ENCODE assay signal across 23 mouse cellular contexts in genomic region chr15:74107946-74108345, GRCm38 (mm10).
A peak's percentile ranks its signal among the peaks of the same experiment; 100 is the strongest.
DNase-seq lines count a peak whose midpoint lies in the region; TF ChIP-seq lines count a peak whose summit lies in the region.
"Had no signal": no experiment of that assay in that cellular context is flagged by ENCODE, and none has a peak within 500 bp of the region (broad histone marks: within the 10 kb centered on the region; RNA-seq: fewer than 3 reads in every experiment).

No protein-coding gene starts in this region.

- DNase-seq in layer of hippocampus, adult 2 months (ENCODE audit: low spot score in 2 of 2): peak; percentile 20 to 47
- no peak for DNase-seq in layer of hippocampus, postnatal 25 days (ENCODE audit: extremely low spot score in 1 of 2, low spot score in 1 of 2)
- DNase-seq in frontal cortex, postnatal 10 days (ENCODE audit: low spot score in 2 of 2): peak; percentile 17 to 27
- DNase-seq in left cerebral cortex, postnatal 14 days (ENCODE audit: low spot score in 2 of 2): peak; percentile 56 to 69
- peak; percentile 78 for DNase-seq in telencephalon, adult 2 months (ENCODE audit: low read depth, low spot score)
- no peak for DNase-seq in lung, postnatal 36 days
- DNase-seq in urinary bladder, postnatal 10 days (ENCODE audit: low spot score): no peak
- DNase-seq: adrenal gland, postnatal 25 days; cerebellum, adult 11 months; cerebellum, postnatal 10 days; gastrocnemius, adult 2 months; heart, postnatal 36 days; kidney, adult 8-10 months; kidney, postnatal 10 days; liver; thymus, adult 18-20 months had no signal

- TF ChIP-seq CTCF in layer of hippocampus, adult 2 months (conservative IDR thresholded peaks at IDR 0.05): no peak

- H3K27ac ChIP-seq in layer of hippocampus, adult 2 months: no peak overlapping the region
- H3K27ac ChIP-seq: embryonic facial prominence, embryonic 10.5 days; forebrain, embryonic 10.5 days; gastrocnemius, adult 2 months; heart, embryonic 15.5 days; hindbrain, embryonic 15.5 days; limb, embryonic 10.5 days; midbrain, embryonic 10.5 days; stomach, embryonic 15.5 days had no signal

- no peak overlapping the region for H3K4me3 ChIP-seq in layer of hippocampus, adult 2 months
- H3K4me3 ChIP-seq: embryonic facial prominence, embryonic 10.5 days; forebrain, embryonic 10.5 days; gastrocnemius, adult 2 months; heart, embryonic 15.5 days; hindbrain, embryonic 15.5 days; limb, embryonic 10.5 days; midbrain, embryonic 10.5 days; stomach, embryonic 15.5 days had no signal

- intact Hi-C loops in left cerebral cortex, postnatal 14 days (cut with DNase I): no loop called here

Comparison
In these comparisons a context has a peak if more than half of its experiments do, and no peak if none do; other contexts are left out.
1. DNase-seq: peak in layer of hippocampus, adult 2 months (2 of 2), frontal cortex, postnatal 10 days (2 of 2), left cerebral cortex, postnatal 14 days (2 of 2) and telencephalon, adult 2 months (single experiment); none in layer of hippocampus, postnatal 25 days (0 of 2), lung, postnatal 36 days (single experiment) and urinary bladder, postnatal 10 days (single experiment).